ENCODE assay signal across 8 mouse cellular contexts in the genomic region with DNA sequence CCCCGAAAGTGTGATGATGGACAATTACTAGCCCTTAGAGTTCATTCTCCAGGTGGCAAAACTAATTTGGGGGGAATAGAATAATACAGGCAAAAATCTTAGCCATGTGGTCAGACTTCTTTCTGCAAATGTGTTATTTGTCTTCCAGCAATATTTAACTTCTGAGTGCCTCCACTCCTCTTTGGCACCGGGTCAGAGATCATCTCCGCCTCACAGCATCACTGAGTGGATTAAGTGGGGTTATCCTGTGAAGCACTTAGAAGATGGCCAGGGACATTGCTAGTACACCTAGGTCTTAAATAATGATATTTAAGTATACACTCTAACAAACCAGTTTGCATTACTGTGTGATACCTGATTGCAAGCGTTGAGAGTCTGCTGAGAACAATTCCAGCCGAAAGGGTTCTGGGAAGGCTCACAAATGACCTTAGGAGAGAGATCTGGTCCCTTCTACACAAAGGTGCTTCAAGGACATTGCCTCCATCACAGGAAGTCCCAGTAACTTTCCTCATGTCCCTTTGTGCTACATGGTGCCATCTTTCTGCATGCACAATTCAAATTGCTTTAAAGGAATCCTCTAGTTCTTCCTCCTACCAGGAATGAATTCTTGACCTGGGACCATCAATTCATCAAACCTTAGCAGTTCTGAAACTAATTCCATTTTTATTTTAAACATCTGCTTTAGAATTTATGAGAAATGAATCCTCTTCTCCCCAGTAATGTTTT.
DNase-seq lines count a peak whose midpoint lies in the region; ATAC-seq lines count a peak whose summit lies in the region.

No protein-coding gene starts in this region.

- H3K4me3 ChIP-seq in embryonic facial prominence, embryonic 10.5 days = peak overlapping the region; percentile 61
- H3K4me3 ChIP-seq in intestine, embryonic 16.5 days (ENCODE audit: low read length) = no peak overlapping the region
- H3K4me3 ChIP-seq in liver, embryonic 16.5 days (ENCODE audit: low read depth, low read length) = no peak overlapping the region

- no peak overlapping the region for H3K9ac ChIP-seq in intestine, embryonic 16.5 days (ENCODE audit: low read depth, low read length)
- H3K9ac ChIP-seq in liver, embryonic 16.5 days (ENCODE audit: low read depth, low read length) = no peak overlapping the region

- H3K27me3 ChIP-seq in embryonic facial prominence, embryonic 10.5 days (replicated peaks; ENCODE audit: low read depth, poor library complexity, severe bottlenecking) = no peaks in the 10 kb centered on the region
- no peaks in the 10 kb centered on the region for H3K27me3 ChIP-seq in intestine, embryonic 16.5 days (replicated peaks; ENCODE audit: control insufficient read depth, insufficient read depth, low read length)
- no peaks in the 10 kb centered on the region for H3K27me3 ChIP-seq in liver, embryonic 16.5 days (ENCODE audit: control insufficient read depth, insufficient read depth, low read depth, low read length)

- no peak for ATAC-seq in intestine, embryonic 16.5 days
- ATAC-seq in liver, embryonic 16.5 days (ENCODE audit: low read depth) = no peak

- no peak overlapping the region; the same call in 1 of the 2 replicates for H3K4me2 ChIP-seq in intestine, embryonic 16.5 days (ENCODE audit: low read depth, low read length)
- peak overlapping the region; percentile 59; the same call in 1 of the 2 replicates for H3K4me2 ChIP-seq in liver, embryonic 16.5 days (ENCODE audit: low read depth, low read length)

- intact Hi-C loops in left cerebral cortex, postnatal 14 days (cut with DNase I) = loop anchor here (5.0 to 10.0 kb wide), 4 partner anchors 53 to 207 kb away; no protein-coding TSS in a partner anchor

- no peaks in the 10 kb centered on the region for H3K9me3 ChIP-seq in embryonic facial prominence, embryonic 10.5 days
- H3K9me3 ChIP-seq in intestine, embryonic 16.5 days (ENCODE audit: control insufficient read depth, low read length) = no peaks in the 10 kb centered on the region
- no peaks in the 10 kb centered on the region for H3K9me3 ChIP-seq in liver, embryonic 16.5 days (replicated peaks; ENCODE audit: control insufficient read depth, low read length)

- 63% methylated on average over 5 of the region's 5 CpGs for WGBS in embryonic facial prominence, embryonic 10.5 days
- WGBS in intestine, embryonic 16.5 days = 49% methylated on average over 5 of the region's 5 CpGs
- 61% methylated on average over 5 of the region's 5 CpGs for WGBS in liver, embryonic 16.5 days (ENCODE audit: insufficient replicate concordance)

- peaks cover 27% of the 10 kb centered on the region for H3K4me1 ChIP-seq in embryonic facial prominence, embryonic 10.5 days
- peaks cover 6% of the 10 kb centered on the region for H3K4me1 ChIP-seq in intestine, embryonic 16.5 days (ENCODE audit: control insufficient read depth, insufficient read depth, low read length)
- no peaks in the 10 kb centered on the region for H3K4me1 ChIP-seq in liver, embryonic 16.5 days (ENCODE audit: control insufficient read depth, low read depth, low read length)

- H3K36me3 ChIP-seq in embryonic facial prominence, embryonic 10.5 days (replicated peaks) = no peaks in the 10 kb centered on the region
- no peaks in the 10 kb centered on the region for H3K36me3 ChIP-seq in intestine, embryonic 16.5 days (ENCODE audit: control insufficient read depth, insufficient read depth, low read length)
- H3K36me3 ChIP-seq in liver, embryonic 16.5 days (ENCODE audit: control insufficient read depth, insufficient read depth) = no peaks in the 10 kb centered on the region

- H3K27ac ChIP-seq in embryonic facial prominence, embryonic 10.5 days (replicated peaks) = peak overlapping the region; percentile 84
- H3K27ac ChIP-seq in intestine, embryonic 16.5 days (ENCODE audit: low read length) = peak overlapping the region; percentile 26
- no peak overlapping the region for H3K27ac ChIP-seq in liver, embryonic 16.5 days (ENCODE audit: low read length)

- DNase-seq in cerebellum, adult 9-11 months = peak; percentile 31
- DNase-seq in cerebellum, postnatal 4 days (ENCODE audit: low spot score in 2 of 2) = no peak
- DNase-seq in embryonic facial prominence, embryonic 10.5 days (ENCODE audit: low spot score) = no peak
- DNase-seq in left cerebral cortex, postnatal 14 days (ENCODE audit: low spot score in 2 of 2) = no peak
- DNase-seq in frontal cortex, postnatal 14 days (ENCODE audit: low spot score in 2 of 2) = no peak
- DNase-seq in frontal cortex, postnatal 10 days (ENCODE audit: low spot score in 2 of 2) = no peak
